ENCODE assay signal across 13 mouse cellular contexts in genomic region chr9:108787080-108787479, GRCm38 (mm10). TPM values are rescaled to one million over a fixed set of nuclear protein-coding genes. Genes with fewer than 3 reads are reported as not detected.
DNase-seq lines count a peak whose midpoint lies in the region; ATAC-seq and TF ChIP-seq lines count a peak whose summit lies in the region.
"Had no signal": no experiment of that assay in that cellular context is flagged by ENCODE, and none has a peak within 500 bp of the region (broad histone marks: within the 10 kb centered on the region; RNA-seq: fewer than 3 reads in every experiment).

No protein-coding gene starts in this region.

- peaks cover 30% of the 10 kb centered on the region for H3K36me3 ChIP-seq in heart, adult 2 months (ENCODE audit: control insufficient read depth, insufficient read depth, low read length)
- H3K36me3 ChIP-seq in midbrain, embryonic 13.5 days = no peaks in the 10 kb centered on the region; the same call in 1 of the 2 replicates
- peaks cover 28% of the 10 kb centered on the region for H3K36me3 ChIP-seq in midbrain, embryonic 10.5 days
- H3K36me3 ChIP-seq in hindbrain, postnatal 0 days (ENCODE audit: insufficient read depth, low read length) = no peaks in the 10 kb centered on the region
- H3K36me3 ChIP-seq in neural tube, embryonic 15.5 days = no peaks in the 10 kb centered on the region
- H3K36me3 ChIP-seq in intestine, embryonic 16.5 days (ENCODE audit: control insufficient read depth, insufficient read depth, low read length) = no peaks in the 10 kb centered on the region

- peaks cover 9% of the 10 kb centered on the region for H3K79me2 ChIP-seq in heart, adult 2 months (replicated peaks; ENCODE audit: control insufficient read depth, insufficient read depth, low read length)

- TF ChIP-seq POLR2A in heart, adult 2 months (IDR thresholded peaks at IDR 0.05; ENCODE audit: insufficient read depth, low read depth, low read length) = no peak

- no peak for TF ChIP-seq CTCF in heart, adult 2 months (IDR thresholded peaks at IDR 0.05)
- TF ChIP-seq CTCF in hindbrain, postnatal 0 days (IDR thresholded peaks at IDR 0.05; ENCODE audit: low read depth) = no peak

- peaks cover 19% of the 10 kb centered on the region for H3K4me1 ChIP-seq in heart, adult 2 months (ENCODE audit: control insufficient read depth, insufficient read depth, low read length)
- peaks cover 82% of the 10 kb centered on the region for H3K4me1 ChIP-seq in midbrain, embryonic 13.5 days (replicated peaks)
- H3K4me1 ChIP-seq in midbrain, embryonic 10.5 days = peaks cover 79% of the 10 kb centered on the region
- peaks cover 50% of the 10 kb centered on the region for H3K4me1 ChIP-seq in hindbrain, postnatal 0 days (ENCODE audit: insufficient read depth, low read length)
- H3K4me1 ChIP-seq in neural tube, embryonic 15.5 days = peaks cover 80% of the 10 kb centered on the region
- H3K4me1 ChIP-seq in intestine, embryonic 16.5 days (ENCODE audit: control insufficient read depth, insufficient read depth, low read length) = peaks cover 36% of the 10 kb centered on the region

- H3K27ac ChIP-seq in heart, adult 2 months = peak overlapping the region; percentile 20
- H3K27ac ChIP-seq in midbrain, embryonic 13.5 days = no peak overlapping the region
- no peak overlapping the region for H3K27ac ChIP-seq in midbrain, embryonic 10.5 days (replicated peaks)
- H3K27ac ChIP-seq in hindbrain, postnatal 0 days = no peak overlapping the region
- H3K27ac ChIP-seq in neural tube, embryonic 15.5 days (replicated peaks) = no peak overlapping the region
- H3K27ac ChIP-seq in intestine, embryonic 16.5 days (ENCODE audit: low read length) = no peak overlapping the region
- H3K27ac ChIP-seq: embryonic facial prominence, embryonic 12.5 days; kidney, postnatal 0 days had no signal

- no peak for TF ChIP-seq EP300 in heart, adult 2 months (IDR thresholded peaks at IDR 0.05; ENCODE audit: insufficient read depth, low read depth, low read length)

- WGBS in heart, adult 2 months = 87% methylated on average over 2 of the region's 2 CpGs
- 91% methylated on average over 2 of the region's 2 CpGs for WGBS in midbrain, embryonic 13.5 days
- 98% methylated on average over 2 of the region's 2 CpGs for WGBS in midbrain, embryonic 10.5 days
- WGBS in hindbrain, postnatal 0 days = 84% methylated on average over 2 of the region's 2 CpGs
- 82% methylated on average over 2 of the region's 2 CpGs for WGBS in neural tube, embryonic 15.5 days
- 94% methylated on average over 2 of the region's 2 CpGs for WGBS in intestine, embryonic 16.5 days

- H3K9ac ChIP-seq in heart, adult 2 months (ENCODE audit: low read depth, low read length) = no peak overlapping the region
- H3K9ac ChIP-seq in midbrain, embryonic 13.5 days (replicated peaks) = no peak overlapping the region
- H3K9ac ChIP-seq in hindbrain, postnatal 0 days (replicated peaks; ENCODE audit: low read length) = no peak overlapping the region
- no peak overlapping the region for H3K9ac ChIP-seq in neural tube, embryonic 15.5 days (replicated peaks)
- no peak overlapping the region for H3K9ac ChIP-seq in intestine, embryonic 16.5 days (ENCODE audit: low read depth, low read length)
- H3K9ac ChIP-seq: embryonic facial prominence, embryonic 12.5 days; lung, embryonic 14.5 days had no signal

- no peak for ATAC-seq in midbrain, embryonic 13.5 days
- ATAC-seq in hindbrain, postnatal 0 days = no peak
- ATAC-seq in neural tube, embryonic 15.5 days (ENCODE audit: low FRiP score) = no peak
- no peak for ATAC-seq in intestine, embryonic 16.5 days

- no peak overlapping the region for H3K4me3 ChIP-seq in heart, adult 2 months
- H3K4me3 ChIP-seq in midbrain, embryonic 13.5 days (replicated peaks) = peak overlapping the region; percentile 16
- H3K4me3 ChIP-seq in midbrain, embryonic 10.5 days = no peak overlapping the region
- no peak overlapping the region for H3K4me3 ChIP-seq in hindbrain, postnatal 0 days (ENCODE audit: low read length)
- peak overlapping the region; percentile 9; the same call in 1 of the 2 replicates for H3K4me3 ChIP-seq in neural tube, embryonic 15.5 days (replicated peaks)
- no peak overlapping the region for H3K4me3 ChIP-seq in intestine, embryonic 16.5 days (ENCODE audit: low read length)

- peak overlapping the region; percentile 91 for H3K4me2 ChIP-seq in midbrain, embryonic 13.5 days (replicated peaks)
- peak overlapping the region; percentile 67 for H3K4me2 ChIP-seq in hindbrain, postnatal 0 days (ENCODE audit: low read depth, low read length)
- peak overlapping the region; percentile 71 for H3K4me2 ChIP-seq in neural tube, embryonic 15.5 days
- H3K4me2 ChIP-seq in intestine, embryonic 16.5 days (ENCODE audit: low read depth, low read length) = no peak overlapping the region
- H3K4me2 ChIP-seq: lung, embryonic 14.5 days had no signal

- intact Hi-C loops in heart, adult 2 months (cut with DNase I) = no loop called here
- intact Hi-C loops in heart, postnatal 25 days (cut with DNase I) = no loop called here

- no peaks in the 10 kb centered on the region for H3K9me3 ChIP-seq in midbrain, embryonic 13.5 days
- no peaks in the 10 kb centered on the region for H3K9me3 ChIP-seq in midbrain, embryonic 10.5 days (replicated peaks)
- H3K9me3 ChIP-seq in hindbrain, postnatal 0 days (ENCODE audit: low read length) = no peaks in the 10 kb centered on the region
- no peaks in the 10 kb centered on the region for H3K9me3 ChIP-seq in neural tube, embryonic 15.5 days (replicated peaks)
- H3K9me3 ChIP-seq in intestine, embryonic 16.5 days (ENCODE audit: control insufficient read depth, low read length) = no peaks in the 10 kb centered on the region
- H3K9me3 ChIP-seq: embryonic facial prominence, embryonic 12.5 days had no signal

- DNase-seq in heart, adult 2 months = no peak
- no peak for DNase-seq in heart, postnatal 25 days (ENCODE audit: low spot score)
- DNase-seq in midbrain, embryonic 10.5 days (ENCODE audit: low spot score) = no peak
- no peak for DNase-seq in hindbrain, postnatal 0 days (ENCODE audit: low spot score)
- DNase-seq in cerebellum, adult 9-10 months = no peak
- DNase-seq: adrenal gland, postnatal 36 days; cerebellum, postnatal 36 days; lung, embryonic 14.5 days had no signal

- H3K27me3 ChIP-seq in heart, adult 2 months (ENCODE audit: control insufficient read depth, insufficient read depth, low read length) = no peaks in the 10 kb centered on the region
- no peaks in the 10 kb centered on the region for H3K27me3 ChIP-seq in midbrain, embryonic 13.5 days
- H3K27me3 ChIP-seq in midbrain, embryonic 10.5 days (ENCODE audit: low read depth, poor library complexity, severe bottlenecking) = no peaks in the 10 kb centered on the region
- H3K27me3 ChIP-seq in hindbrain, postnatal 0 days (ENCODE audit: insufficient read depth, low read length) = no peaks in the 10 kb centered on the region
- no peaks in the 10 kb centered on the region for H3K27me3 ChIP-seq in neural tube, embryonic 15.5 days (replicated peaks)
- H3K27me3 ChIP-seq in intestine, embryonic 16.5 days (replicated peaks; ENCODE audit: control insufficient read depth, insufficient read depth, low read length) = no peaks in the 10 kb centered on the region
- H3K27me3 ChIP-seq: embryonic facial prominence, embryonic 12.5 days had no signal

RNA-seq across cellular contexts. Expression of gene Ip6k2, which starts 3.5 kb away (rescaled TPM):
- 10 to 100 TPM; 19.2 to 20.6 TPM for total RNA-seq in heart, adult 2 months (2021)
- 22.3 and 25.7 TPM in 2 replicates for polyA plus RNA-seq in heart, adult 2 months (2012; rRNA removed)
- 10 to 100 TPM; 21.1 to 26.4 TPM for total RNA-seq in heart, postnatal 25 days (2021)
- polyA plus RNA-seq in midbrain, embryonic 13.5 days (2015; fragmentation: Nextera tagmentation; extraction: Ambion mirVana) = 217 and 238 TPM in 2 replicates
- 89.0 and 105 TPM in 2 replicates for polyA plus RNA-seq in midbrain, embryonic 10.5 days (2016; fragmentation: Nextera tagmentation; extraction: Ambion mirVana)
- 122 and 126 TPM in 2 replicates for total RNA-seq in hindbrain, postnatal 0 days (2014; rRNA removed)
- polyA plus RNA-seq in hindbrain, postnatal 0 days (2015; fragmentation: Nextera tagmentation; extraction: Ambion mirVana) = 187 and 189 TPM in 2 replicates
- 187 and 210 TPM in 2 replicates for polyA plus RNA-seq in neural tube, embryonic 15.5 days (2015; fragmentation: Nextera tagmentation; extraction: Ambion mirVana)
- polyA plus RNA-seq in intestine, embryonic 16.5 days (2015; fragmentation: Nextera tagmentation; extraction: Ambion mirVana) = 57.2 and 59.4 TPM in 2 replicates

RNA-seq across cellular contexts. Expression of gene Nckipsd, which starts 21.1 kb away (rescaled TPM):
- 1 to 10 TPM; 7.8 to 8.9 TPM for total RNA-seq in heart, adult 2 months (2021)
- 16.8 and 19.6 TPM in 2 replicates for polyA plus RNA-seq in heart, adult 2 months (2012; rRNA removed)
- total RNA-seq in heart, postnatal 25 days (2021) = 1 to 10 TPM; 7.9 to 8.3 TPM
- 20.9 and 29.5 TPM in 2 replicates for polyA plus RNA-seq in midbrain, embryonic 13.5 days (2015; fragmentation: Nextera tagmentation; extraction: Ambion mirVana)
- 14.5 and 17.3 TPM in 2 replicates for polyA plus RNA-seq in midbrain, embryonic 10.5 days (2016; fragmentation: Nextera tagmentation; extraction: Ambion mirVana)
- 33.6 and 72.6 TPM in 2 replicates for total RNA-seq in hindbrain, postnatal 0 days (2014; rRNA removed)
- polyA plus RNA-seq in hindbrain, postnatal 0 days (2015; fragmentation: Nextera tagmentation; extraction: Ambion mirVana) = 22.8 and 23.5 TPM in 2 replicates
- polyA plus RNA-seq in neural tube, embryonic 15.5 days (2015; fragmentation: Nextera tagmentation; extraction: Ambion mirVana) = 33.3 and 40.0 TPM in 2 replicates
- 11.3 and 14.5 TPM in 2 replicates for polyA plus RNA-seq in intestine, embryonic 16.5 days (2015; fragmentation: Nextera tagmentation; extraction: Ambion mirVana)

RNA-seq across cellular contexts. Expression of gene Celsr3, which starts 39.0 kb away (rescaled TPM):
- total RNA-seq in heart, adult 2 months (2021) = under 1 TPM; 0.02 to 0.03 TPM
- 0.06 and 0.41 TPM in 2 replicates for polyA plus RNA-seq in heart, adult 2 months (2012; rRNA removed)
- total RNA-seq in heart, postnatal 25 days (2021) = under 1 TPM; 0.03 to 0.23 TPM
- 17.7 and 18.0 TPM in 2 replicates for polyA plus RNA-seq in midbrain, embryonic 13.5 days (2015; fragmentation: Nextera tagmentation; extraction: Ambion mirVana)
- polyA plus RNA-seq in midbrain, embryonic 10.5 days (2016; fragmentation: Nextera tagmentation; extraction: Ambion mirVana) = 3.1 and 5.0 TPM in 2 replicates
- total RNA-seq in hindbrain, postnatal 0 days (2014; rRNA removed) = 49.2 and 86.4 TPM in 2 replicates
- 5.8 and 7.8 TPM in 2 replicates for polyA plus RNA-seq in hindbrain, postnatal 0 days (2015; fragmentation: Nextera tagmentation; extraction: Ambion mirVana)
- 8.2 and 10.8 TPM in 2 replicates for polyA plus RNA-seq in neural tube, embryonic 15.5 days (2015; fragmentation: Nextera tagmentation; extraction: Ambion mirVana)
- 0.47 and 0.61 TPM in 2 replicates for polyA plus RNA-seq in intestine, embryonic 16.5 days (2015; fragmentation: Nextera tagmentation; extraction: Ambion mirVana)

Comparison
In these comparisons a context has a peak if more than half of its experiments do, and no peak if none do; other contexts are left out.
1. H3K4me3 ChIP-seq: peak in midbrain, embryonic 13.5 days (single experiment) and neural tube, embryonic 15.5 days (single experiment); none in heart, adult 2 months (single experiment), midbrain, embryonic 10.5 days (single experiment), hindbrain, postnatal 0 days (single experiment) and intestine, embryonic 16.5 days (single experiment).